Mouse (Mus musculus): ENCODE data around the gene H2afz. TPM values are rescaled to one million over a fixed set of nuclear protein-coding genes. Genes with fewer than 3 reads are reported as not detected.
A peak's percentile ranks its signal among the peaks of the same experiment; 100 is the strongest.
"Not testable (repeated sequence)": the region's sequence is repeated elsewhere in the genome, so short reads cannot be mapped to it uniquely, and the experiment has no call there.

H2afz gene
- polyA plus RNA-seq, 2 experiments from 2014 or later = 1,486 to 1,582 TPM

DNA sequence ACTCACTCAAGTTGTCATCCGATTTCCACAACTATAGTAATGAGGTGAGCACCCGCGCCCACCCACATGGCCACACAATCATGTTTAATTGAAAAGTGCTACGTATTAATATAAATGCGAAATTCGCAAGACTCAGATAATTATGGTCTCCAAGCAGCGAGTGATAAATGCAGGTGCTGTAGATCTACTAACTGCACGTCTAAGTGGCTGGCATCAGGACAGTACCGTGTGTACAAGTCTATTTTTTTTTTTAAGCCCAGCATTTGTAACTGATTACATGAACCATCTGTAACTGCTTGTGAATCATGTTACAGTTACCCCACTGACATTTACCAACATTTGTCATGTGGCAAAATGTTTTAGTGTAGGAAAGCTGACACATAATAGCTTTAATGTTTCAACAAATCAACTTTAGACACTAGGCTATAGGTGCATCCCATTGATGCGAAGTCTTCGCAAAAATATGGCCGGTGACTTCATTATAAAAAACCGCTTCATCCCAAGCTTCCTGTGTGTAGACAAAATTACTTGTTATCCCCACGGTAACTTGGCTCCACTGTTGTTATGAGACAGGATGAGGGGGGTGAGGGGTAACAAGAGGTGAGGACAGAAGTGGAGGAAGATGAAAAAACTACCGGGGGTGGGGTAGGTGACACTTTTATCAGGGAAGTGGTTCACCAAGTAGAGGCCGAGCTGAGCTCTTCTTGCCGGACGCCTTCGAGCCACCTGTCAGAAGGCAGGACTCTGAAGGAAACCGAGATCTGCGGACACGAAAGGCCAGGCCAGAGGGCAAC is 760 bp upstream of the H2afz start:
- peak; percentile 46 for ATAC-seq

DNA sequence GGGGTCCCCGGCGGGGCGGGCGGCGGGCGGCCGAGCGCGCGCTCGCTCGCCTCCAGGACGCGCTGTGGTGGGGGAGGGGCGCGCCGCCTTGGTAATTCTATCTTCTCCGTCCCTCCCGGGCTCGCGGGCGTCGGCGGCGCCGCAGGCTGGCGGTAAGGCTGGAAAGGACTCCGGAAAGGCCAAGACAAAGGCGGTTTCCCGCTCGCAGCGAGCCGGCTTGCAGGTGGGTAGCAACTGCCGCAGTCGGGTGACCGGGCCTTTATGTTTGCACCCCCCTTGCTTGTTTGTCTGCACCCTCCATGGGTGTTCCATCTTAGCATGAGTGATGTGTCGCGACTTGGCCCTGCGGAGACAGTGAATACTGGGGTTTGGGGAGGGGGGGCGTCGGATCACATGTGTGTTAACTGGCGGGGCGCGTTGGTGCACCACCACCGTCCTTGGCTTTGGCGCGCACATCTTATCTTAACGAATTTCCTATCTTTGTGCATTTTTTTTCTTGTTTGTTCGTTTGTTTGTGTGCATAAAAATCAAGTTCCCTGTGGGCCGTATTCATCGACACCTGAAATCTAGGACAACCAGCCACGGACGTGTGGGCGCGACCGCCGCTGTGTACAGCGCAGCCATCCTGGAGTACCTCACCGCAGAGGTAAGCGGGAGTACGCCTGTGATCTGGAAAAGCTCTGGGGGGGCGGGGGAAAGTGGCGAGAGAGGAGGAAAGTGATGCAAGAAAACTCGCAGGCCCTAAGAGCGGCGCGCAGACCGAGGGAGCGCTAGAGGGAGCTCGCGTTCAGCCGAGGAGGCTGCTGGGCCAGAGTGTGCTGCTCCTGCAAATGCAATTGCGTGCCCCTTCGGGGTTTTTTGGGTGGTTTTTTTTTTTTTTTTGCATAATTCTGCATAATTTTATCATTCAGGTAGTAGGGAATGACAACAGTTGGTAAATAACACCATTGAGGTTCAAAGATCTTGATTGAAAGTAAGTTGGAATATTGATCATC is 998 bp downstream of the H2afz start:
- peak; percentile 49 for ATAC-seq

- ATAC-seq = no peak
Observed at GRCm38 (mm10) chr3:137867133-137867436, 2.8 kb downstream of the H2afz start.

DNA sequence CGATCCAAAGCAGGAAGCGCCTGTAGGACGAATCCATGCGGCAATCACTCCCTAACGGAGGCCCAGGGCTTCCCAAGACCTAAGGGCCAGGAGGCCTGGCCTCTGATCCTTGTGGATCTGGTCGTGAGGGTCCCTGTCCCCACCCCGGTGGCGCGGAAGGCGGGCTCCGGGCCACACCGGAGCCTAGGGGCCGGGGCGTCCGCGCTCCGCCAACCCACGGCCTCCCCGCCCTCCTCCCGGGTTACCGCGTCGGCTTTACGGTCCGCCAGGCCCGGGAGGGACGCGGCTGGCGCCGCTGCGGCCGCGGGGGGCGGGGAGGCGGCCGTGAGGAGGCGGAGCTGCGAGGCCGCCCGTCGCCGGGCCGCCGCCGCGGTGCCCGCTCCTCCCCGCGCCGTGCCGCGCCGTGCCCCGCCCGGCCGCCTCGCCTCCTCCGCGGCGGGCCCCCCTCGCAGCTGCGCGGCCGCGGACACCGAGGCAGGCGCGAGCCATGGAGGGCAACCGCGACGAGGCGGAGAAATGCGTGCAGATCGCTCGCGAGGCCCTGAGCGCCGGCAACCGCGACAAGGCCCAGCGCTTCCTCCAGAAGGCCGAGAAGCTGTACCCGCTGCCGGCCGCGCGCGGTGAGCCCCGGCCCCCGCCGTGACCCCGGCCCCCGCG is 3.3 kb downstream of the H2afz start, which contains the start of gene Dnajb14:
Dnajb14 (plus strand) TSS at position 239 of the 657 bp plus-strand sequence.
- no peak for ATAC-seq

- no peak for ATAC-seq
Observed at GRCm38 (mm10) chr3:137868094-137868913, 4.0 kb downstream of the H2afz start.

GRCm38 (mm10) chr3:137869395-137869794 is 5.1 kb downstream of the H2afz start:
- ATAC-seq = no peak

DNA sequence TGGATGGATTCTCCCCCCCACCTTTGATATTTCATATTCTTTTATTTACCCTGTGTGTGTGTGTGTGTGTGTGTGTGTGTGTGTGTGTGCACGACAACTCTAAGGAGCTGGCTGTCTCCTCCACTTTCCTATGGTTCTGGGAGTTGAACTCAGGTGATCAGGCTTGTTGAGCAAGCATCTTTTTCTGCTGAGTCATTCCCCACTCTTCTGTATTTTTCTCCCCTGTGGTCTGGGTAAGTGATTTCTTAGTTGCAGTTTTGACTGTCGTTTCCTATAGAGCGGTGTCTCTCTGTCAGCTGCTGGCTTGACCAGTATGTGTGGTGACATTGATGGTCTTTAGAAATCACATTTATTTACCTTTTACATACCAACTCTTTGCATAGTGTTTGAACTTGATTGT is 15.0 kb downstream of the H2afz start:
- ATAC-seq = peak; percentile 37

GRCm38 (mm10) chr3:137880109-137880748 is 15.9 kb downstream of the H2afz start:
- ATAC-seq = no peak

- no peak for ATAC-seq
Observed at GRCm38 (mm10) chr3:137881093-137881492, 16.8 kb downstream of the H2afz start.

DNA sequence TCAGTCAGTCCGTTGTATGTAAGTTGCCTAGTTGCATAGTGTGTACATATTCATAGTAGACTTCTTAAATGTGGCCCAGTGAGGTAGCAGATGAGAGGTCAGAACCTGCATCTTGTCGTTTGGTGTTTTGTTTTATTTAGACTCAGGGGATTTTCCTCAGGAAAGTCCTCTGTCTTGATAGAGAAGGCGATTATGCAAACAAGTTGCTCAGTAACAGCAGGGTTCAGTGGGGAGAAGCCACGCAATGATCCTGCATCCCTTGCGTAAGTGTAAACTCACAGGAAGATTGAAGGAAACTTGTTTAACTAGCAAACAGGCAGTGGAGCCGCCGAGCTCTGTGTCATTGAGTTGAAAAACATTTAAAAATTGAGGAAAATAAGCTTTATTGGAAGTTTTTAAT is 23.7 kb downstream of the H2afz start:
- no peak for ATAC-seq

DNA sequence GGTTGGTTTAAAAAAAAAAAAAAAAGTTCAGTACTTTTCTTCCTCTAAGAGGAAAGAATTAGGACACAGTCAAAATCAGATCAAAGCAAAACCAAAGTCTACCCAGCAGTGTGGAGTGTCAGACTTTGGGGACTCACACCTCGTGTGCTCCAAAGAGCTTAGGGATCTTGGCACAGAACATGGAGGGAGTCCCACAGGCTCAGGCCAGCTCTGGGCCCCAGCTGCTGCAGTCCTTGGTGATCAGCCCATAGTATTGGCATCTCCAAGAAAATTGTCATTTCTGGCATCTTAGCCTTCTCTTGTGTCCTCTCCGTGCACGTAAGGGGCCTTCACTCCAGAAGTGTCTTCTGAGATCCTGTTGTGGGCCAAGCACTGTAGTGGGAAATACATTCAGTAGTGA is 26.8 kb downstream of the H2afz start:
- ATAC-seq = no peak

- ATAC-seq = no peak
Observed at GRCm38 (mm10) chr3:137892118-137892517, 27.8 kb downstream of the H2afz start.

GRCm38 (mm10) chr3:137893789-137894188 is 29.5 kb downstream of the H2afz start:
- ATAC-seq = no peak

DNA sequence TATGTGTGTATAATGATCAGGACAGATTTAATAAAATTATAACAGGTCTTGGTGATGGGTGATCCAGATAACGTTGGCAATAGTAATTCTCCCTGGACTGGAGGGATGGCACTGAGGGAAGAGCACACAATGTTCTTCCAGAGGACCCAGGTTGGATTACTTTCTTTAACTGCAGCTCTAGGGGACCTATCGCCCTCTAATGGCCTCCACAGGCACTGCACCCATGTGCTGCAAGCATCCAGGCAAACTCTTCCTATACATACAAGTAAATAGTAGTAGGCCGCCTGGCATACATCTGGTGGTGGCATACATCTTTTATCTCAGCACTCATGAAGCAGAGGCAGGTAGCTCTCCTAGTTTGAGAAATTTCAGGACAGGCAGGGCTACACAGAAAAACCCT is 30.9 kb downstream of the H2afz start:
- peak; percentile 41 for ATAC-seq

GRCm38 (mm10) chr3:137896386-137896785 is 32.1 kb downstream of the H2afz start:
- no peak for ATAC-seq

GRCm38 (mm10) chr3:137896867-137897266 is 32.6 kb downstream of the H2afz start:
- ATAC-seq = no peak

- no peak for ATAC-seq
Observed at GRCm38 (mm10) chr3:137897685-137898084, 33.4 kb downstream of the H2afz start.

GRCm38 (mm10) chr3:137900149-137900548 is 35.9 kb downstream of the H2afz start:
- no peak for ATAC-seq

DNA sequence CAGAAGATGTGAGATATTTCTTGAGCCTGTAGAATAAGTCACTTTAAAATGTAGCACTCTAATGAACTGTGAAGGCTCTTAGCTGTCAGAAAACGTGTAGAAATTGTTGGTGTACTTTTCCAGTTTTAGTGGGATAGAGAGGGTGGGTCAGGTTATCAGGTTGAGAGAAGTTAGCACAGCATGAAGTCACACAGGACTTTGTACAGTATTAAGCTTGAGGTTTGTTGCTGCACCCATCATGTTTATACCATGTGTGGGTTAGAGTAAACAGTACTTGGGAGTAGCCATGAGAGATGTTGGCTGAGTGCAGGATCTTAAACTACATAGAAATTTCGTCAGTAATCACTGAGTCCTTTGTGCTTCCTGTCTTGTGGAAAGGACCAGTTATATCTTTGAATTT is 48.8 kb downstream of the H2afz start:
- ATAC-seq = no peak

DNA sequence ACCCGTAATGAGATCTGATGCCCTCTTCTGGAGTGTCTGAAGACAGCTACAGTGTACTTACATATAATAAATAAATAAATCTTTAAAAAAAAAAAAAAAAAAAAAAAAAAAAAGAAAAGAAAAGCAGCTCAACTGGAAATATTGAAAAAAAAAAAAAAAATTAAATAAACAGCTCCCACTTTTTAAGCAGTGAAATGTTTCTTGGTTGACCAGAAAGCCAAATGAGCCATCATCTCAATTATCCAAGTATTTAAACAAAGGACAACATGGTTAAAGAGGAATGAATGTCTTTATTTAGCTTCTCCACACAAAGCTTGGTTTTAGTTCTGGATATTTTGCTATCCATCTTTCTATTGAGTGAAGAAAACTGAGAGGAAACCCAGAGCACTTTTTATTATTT is 50.3 kb downstream of the H2afz start:
- not testable (repeated sequence) for ATAC-seq
